Comparison of ENCODE assay signal across 8 mouse cellular contexts in genomic region chr5:124111742-124112497, GRCm38 (mm10). TPM values are rescaled to one million over a fixed set of nuclear protein-coding genes. Genes with fewer than 3 reads are reported as not detected.
DNase-seq lines count a peak whose midpoint lies in the region; ATAC-seq and TF ChIP-seq lines count a peak whose summit lies in the region.

Gene Ogfod2 (plus strand): TSS chr5:124112297.

- peak within 1 kb of the TSS; percentile 89 for H3K4me2 ChIP-seq in kidney, embryonic 14.5 days (replicated peaks; ENCODE audit: low read depth, low read length)
- peak within 1 kb of the TSS; percentile 92 for H3K4me2 ChIP-seq in limb, embryonic 15.5 days

- under 1% methylated on average over 66 of the region's 66 CpGs for WGBS in kidney, embryonic 14.5 days
- WGBS in limb, embryonic 15.5 days: under 1% methylated on average over 66 of the region's 66 CpGs

- no peaks in the 10 kb centered on the region for H3K27me3 ChIP-seq in kidney, embryonic 14.5 days (ENCODE audit: control insufficient read depth, insufficient read depth, low read length)
- H3K27me3 ChIP-seq in limb, embryonic 15.5 days: no peaks in the 10 kb centered on the region

- TF ChIP-seq CTCF in bone marrow macrophage, adult 2 months (IDR thresholded peaks at IDR 0.05; ENCODE audit: low read depth, low read length): no peak
- no peak; the same call in 1 of the 2 replicates for TF ChIP-seq CTCF in embryonic fibroblast, embryonic 13.5 days (IDR thresholded peaks at IDR 0.05; ENCODE audit: borderline replicate concordance, insufficient read depth, low read length)

- H3K27ac ChIP-seq in bone marrow macrophage, adult 2 months (ENCODE audit: insufficient read depth, low read depth, low read length): peak within 1 kb of the TSS; percentile 92
- H3K27ac ChIP-seq in embryonic fibroblast, embryonic 13.5 days (ENCODE audit: insufficient read depth, low read length): peak within 1 kb of the TSS; percentile 87
- H3K27ac ChIP-seq in kidney, embryonic 14.5 days (ENCODE audit: low read depth, low read length): peak within 1 kb of the TSS; percentile 81
- H3K27ac ChIP-seq in limb, embryonic 15.5 days: peak within 1 kb of the TSS; percentile 90

- H3K4me1 ChIP-seq in bone marrow macrophage, adult 2 months (ENCODE audit: control insufficient read depth, insufficient read depth, low read length): 0 out of 2 replicates have a peak, but pooled peaks cover 4% of the 10 kb centered on the region
- H3K4me1 ChIP-seq in embryonic fibroblast, embryonic 13.5 days (ENCODE audit: control insufficient read depth, insufficient read depth, low read length): peaks cover 2% of the 10 kb centered on the region
- peaks cover 16% of the 10 kb centered on the region for H3K4me1 ChIP-seq in kidney, embryonic 14.5 days (ENCODE audit: control insufficient read depth, insufficient read depth, low read length)
- peaks cover 29% of the 10 kb centered on the region for H3K4me1 ChIP-seq in limb, embryonic 15.5 days

- H3K36me3 ChIP-seq in kidney, embryonic 14.5 days (ENCODE audit: control insufficient read depth, insufficient read depth, low read length): 0 out of 2 replicates have a peak, but pooled peaks cover 3% of the 10 kb centered on the region
- peaks cover 10% of the 10 kb centered on the region; the same call in 1 of the 2 replicates for H3K36me3 ChIP-seq in limb, embryonic 15.5 days

- no peaks in the 10 kb centered on the region for H3K9me3 ChIP-seq in kidney, embryonic 14.5 days (ENCODE audit: control insufficient read depth, low read length)
- no peaks in the 10 kb centered on the region for H3K9me3 ChIP-seq in limb, embryonic 15.5 days

- H3K4me3 ChIP-seq in bone marrow macrophage, adult 2 months (ENCODE audit: insufficient read depth, low read length): peak within 1 kb of the TSS; percentile 100
- H3K4me3 ChIP-seq in embryonic fibroblast, embryonic 13.5 days (ENCODE audit: insufficient read depth, low read length): peak within 1 kb of the TSS; percentile 85
- peak within 1 kb of the TSS; percentile 71 for H3K4me3 ChIP-seq in kidney, embryonic 14.5 days (ENCODE audit: low read length)
- peak within 1 kb of the TSS; percentile 73 for H3K4me3 ChIP-seq in limb, embryonic 15.5 days

- H3K9ac ChIP-seq in kidney, embryonic 14.5 days (ENCODE audit: low read depth, low read length): peak within 1 kb of the TSS; percentile 80
- H3K9ac ChIP-seq in limb, embryonic 15.5 days: peak within 1 kb of the TSS; percentile 61

- peak; percentile 98 for DNase-seq in A20 (ENCODE audit: low read depth, low spot score)
- DNase-seq in heart, adult 9 months (ENCODE audit: low spot score in 2 of 2): peak; percentile 88 to 94
- peak; percentile 82 to 86 for DNase-seq in monocyte, adult 2 months (ENCODE audit: low read depth in 1 of 2, low spot score in 2 of 2)
- peak; percentile 95 to 96 for DNase-seq in spleen, postnatal 36 days (ENCODE audit: low spot score in 2 of 2)

- peak; percentile 96 for ATAC-seq in kidney, embryonic 14.5 days (ENCODE audit: low FRiP score, low TSS enrichment)
- ATAC-seq in limb, embryonic 15.5 days (ENCODE audit: insufficient number of reproducible peaks, low FRiP score, low TSS enrichment, low read depth): peak; percentile 99

- 0 out of 2 replicates have a peak, but pooled peaks have one; percentile 1 for TF ChIP-seq POLR2A in bone marrow macrophage, adult 2 months (IDR thresholded peaks at IDR 0.05; ENCODE audit: borderline replicate concordance, low read depth, low read length)
- TF ChIP-seq POLR2A in embryonic fibroblast, embryonic 13.5 days (IDR thresholded peaks at IDR 0.05; ENCODE audit: low read depth, low read length): peak; percentile 89

RNA-seq across cellular contexts. Expression of gene Ogfod2, which starts in this region (rescaled TPM):
- polyA plus RNA-seq in bone marrow macrophage, adult 2 months (2012; ENCODE audit: insufficient read depth, insufficient read length, missing spikeins): 11.5 and 17.8 TPM in 2 replicates
- 9.6 and 12.8 TPM in 2 replicates for polyA plus RNA-seq in embryonic fibroblast, embryonic 13.5 days (2011; ENCODE audit: insufficient read length, low read depth, missing spikeins)
- 12.2 and 15.3 TPM in 2 replicates for polyA plus RNA-seq in kidney, embryonic 14.5 days (2014; fragmentation: Nextera tagmentation; extraction: Ambion mirVana)
- polyA plus RNA-seq in limb, embryonic 15.5 days (2015; fragmentation: Nextera tagmentation; extraction: Ambion mirVana): 24.8 and 26.4 TPM in 2 replicates

Comparison
In these comparisons a context has a peak if more than half of its experiments do, and no peak if none do; other contexts are left out.
1. Peak in every context shown above with its lines: DNase-seq, ATAC-seq, H3K4me3 ChIP-seq and H3K27ac ChIP-seq.